Mouse (Mus musculus): ENCODE measurements around the gene Olfr1178.

Olfr1178 gene

DNA sequence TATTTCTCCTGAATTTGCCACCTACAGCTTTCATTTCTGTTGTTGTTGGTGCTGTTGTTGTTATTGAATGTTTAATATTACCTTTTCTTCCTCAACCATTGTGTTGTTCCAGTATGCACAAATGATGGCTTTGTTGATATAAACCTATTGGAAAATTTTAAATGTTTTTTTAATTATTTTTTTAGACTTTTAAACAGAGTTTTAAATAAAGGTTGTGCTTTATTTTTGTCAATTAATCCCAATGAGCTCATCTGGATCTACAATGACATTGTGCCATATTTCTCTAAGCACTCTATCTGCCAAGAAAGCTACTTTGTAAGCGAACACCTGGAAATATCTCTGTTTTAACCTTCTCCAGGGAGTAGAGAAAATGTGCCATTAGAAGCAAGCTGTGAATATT lies at the start of gene Olfr1178:
Gene Olfr1178 (plus strand): TSS at position 301 of the 400 bp plus-strand sequence.
- no peak for DNase-seq (ENCODE audit: low spot score in 2 of 2)

DNA sequence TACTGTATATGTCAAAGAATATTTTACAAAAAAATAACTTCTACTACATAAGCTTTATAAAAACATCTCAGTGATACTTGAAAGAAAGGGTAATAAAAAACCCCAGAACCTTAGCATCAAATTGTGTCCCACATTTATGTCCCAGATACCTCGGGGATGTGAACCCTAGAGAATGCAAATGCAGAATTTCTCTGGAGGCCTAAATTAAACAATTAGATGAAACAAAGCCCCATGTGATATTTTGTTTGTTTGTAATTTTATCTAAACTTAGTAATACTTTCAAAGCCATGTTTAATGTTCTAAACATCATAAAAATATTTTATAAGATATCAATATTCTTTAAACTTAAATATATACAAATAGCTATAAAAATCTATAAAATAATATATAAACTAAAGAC lies 40.5 kb upstream of the Olfr1178 start, which contains the start of gene Olfr1177-ps:
Gene Olfr1177-ps (minus strand): TSS at position 101 of the 400 bp plus-strand sequence.
- DNase-seq (ENCODE audit: low spot score in 2 of 2), result no peak

DNA sequence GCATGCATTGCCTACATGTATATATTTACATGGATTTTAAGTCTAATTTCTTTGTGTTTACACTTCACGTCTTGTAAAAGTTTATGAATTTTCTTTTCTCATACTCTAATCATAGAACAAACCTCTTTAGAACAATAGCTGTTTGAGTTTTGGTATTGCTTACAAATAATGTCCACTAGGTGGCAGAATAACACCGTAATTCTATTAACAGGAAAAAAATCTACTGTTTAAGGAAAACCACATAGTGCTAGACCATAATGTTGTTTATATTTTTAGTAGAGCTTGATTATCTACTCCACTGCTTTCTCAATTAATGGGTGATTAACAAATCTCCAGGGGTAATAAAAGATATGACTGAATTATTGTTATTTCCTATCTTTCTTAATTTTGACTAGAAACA lies 30.6 kb upstream of the Olfr1178 start:
- DNase-seq (ENCODE audit: low spot score in 2 of 2), result no peak

DNA sequence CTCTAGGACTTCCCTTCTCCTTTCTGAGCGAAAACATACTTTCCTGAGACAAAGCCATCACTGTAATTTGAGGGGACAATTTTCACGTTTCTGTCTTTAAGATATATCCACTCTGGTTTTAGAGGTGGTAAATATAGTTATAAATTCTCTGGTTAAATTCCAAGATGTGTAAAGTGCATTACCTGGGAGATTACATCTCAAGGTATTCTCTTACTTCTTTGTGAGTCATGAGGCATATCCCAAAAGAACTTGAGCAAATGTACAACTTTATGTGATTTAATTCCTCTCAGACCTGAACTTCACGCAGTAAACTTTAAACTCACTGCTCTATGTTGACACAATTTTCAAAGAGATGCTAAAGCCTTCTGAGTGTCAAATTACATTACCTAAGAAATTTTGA lies 19.5 kb downstream of the Olfr1178 start, which contains the start of gene Olfr1179:
Gene Olfr1179 (minus strand): TSS at position 101 of the 400 bp plus-strand sequence.
- DNase-seq (ENCODE audit: low spot score in 2 of 2), result no peak

DNA sequence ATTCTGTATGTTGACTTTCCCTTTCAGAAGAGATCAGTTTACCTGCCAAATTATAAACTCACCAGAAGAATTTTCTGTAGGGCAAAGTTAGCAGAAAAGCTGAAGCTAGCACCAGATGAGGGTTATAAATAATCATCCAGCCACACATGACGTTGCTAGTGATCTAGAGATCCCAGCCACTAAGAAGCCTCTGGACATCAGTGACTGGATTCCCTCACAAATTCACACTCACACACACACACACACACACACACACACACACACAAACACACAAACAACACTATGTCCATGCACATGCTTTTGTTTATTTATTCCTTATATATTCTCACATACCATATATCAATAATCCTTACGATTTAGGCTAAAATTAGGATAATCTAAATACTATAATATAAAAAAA lies 32.2 kb downstream of the Olfr1178 start, which contains the start of gene Olfr1180:
Gene Olfr1180 (minus strand): TSS at position 101 of the 400 bp plus-strand sequence.
- no peak for DNase-seq (ENCODE audit: low spot score in 2 of 2)

DNA sequence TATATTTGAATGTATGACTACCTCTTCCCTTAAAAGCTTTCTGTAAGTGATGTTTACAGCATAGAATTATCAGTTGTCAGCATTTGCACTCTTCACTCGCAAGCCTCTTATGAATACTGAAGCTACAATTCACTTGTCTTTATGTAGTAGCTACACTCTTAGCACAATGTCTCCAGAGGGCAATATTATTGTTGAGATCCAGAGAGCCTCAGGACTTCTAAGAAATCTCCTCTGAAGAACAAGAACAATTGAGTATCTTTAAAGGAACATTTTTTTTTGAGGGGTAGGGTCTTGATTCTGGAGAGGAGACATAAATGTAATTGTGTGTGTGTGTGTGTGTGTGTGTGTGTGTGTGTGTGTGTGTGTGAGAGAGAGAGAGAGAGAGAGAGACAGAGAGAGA lies 39.2 kb downstream of the Olfr1178 start, which contains the start of gene Olfr1181:
Gene Olfr1181 (minus strand): TSS at position 101 of the 400 bp plus-strand sequence.
- no peak for DNase-seq (ENCODE audit: low spot score in 2 of 2)

DNA sequence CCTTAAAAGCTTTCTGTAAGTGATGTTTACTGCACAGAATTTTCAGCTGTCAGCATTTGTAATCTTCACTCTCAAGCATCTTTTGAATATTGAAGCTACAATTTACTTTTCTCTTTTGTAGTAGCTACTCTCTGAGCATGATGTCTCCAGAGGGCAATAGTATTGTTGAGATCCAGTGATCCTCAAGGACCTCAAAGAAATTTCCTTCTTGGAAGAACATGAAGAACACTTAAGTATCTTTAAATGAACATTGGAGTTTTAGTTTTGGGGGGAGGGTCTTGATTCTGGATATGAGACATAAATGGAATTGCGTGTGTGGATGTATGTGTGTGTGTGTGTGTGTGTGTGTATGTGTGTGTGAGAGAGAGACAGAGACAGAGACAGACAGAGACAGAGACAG lies 62.2 kb downstream of the Olfr1178 start, which contains the start of gene Gm13757:
Gene Gm13757 (minus strand): TSS at position 101 of the 400 bp plus-strand sequence.
- no peak for DNase-seq (ENCODE audit: low spot score in 2 of 2)

Measured in spleen, postnatal 14 days (tissue).